Mouse (Mus musculus) cerebellum, adult 2 months (tissue): Measurements from ENCODE around the gene Krtdap.

ENCODE experiments used
- CTCF ChIP-seq: fragments of 200-500 bp; IDR thresholded peaks from 2 replicates; pipeline ENCODE4 v1.5.1; 2011; ENCODE audit warnings: low read depth, mild to moderate bottlenecking, control low read depth, low read length, moderate library complexity, borderline replicate concordance; ENCODE audit not compliant: insufficient read depth
- POLR2A ChIP-seq: fragments of 200-500 bp; IDR thresholded peaks from 2 replicates; pipeline ENCODE4 v1.6.1; 2011; ENCODE audit warnings: low read length, control low read depth, borderline replicate concordance; ENCODE audit not compliant: insufficient read depth

- TF ChIP-seq POLR2A (no peak), CTCF (no peak)
These were observed 33.8 kb downstream of the Krtdap start for GRCm38 (mm10) chr7:30821532-30821931.
